Mouse (Mus musculus): ENCODE measurements at regions not wholly inside any gene's neighbourhood (a gene's known extent, or its start where the extent isn't known, plus 50 kb on each side); places are given as distances from the start of the nearest gene placed in this dataset.

DNA sequence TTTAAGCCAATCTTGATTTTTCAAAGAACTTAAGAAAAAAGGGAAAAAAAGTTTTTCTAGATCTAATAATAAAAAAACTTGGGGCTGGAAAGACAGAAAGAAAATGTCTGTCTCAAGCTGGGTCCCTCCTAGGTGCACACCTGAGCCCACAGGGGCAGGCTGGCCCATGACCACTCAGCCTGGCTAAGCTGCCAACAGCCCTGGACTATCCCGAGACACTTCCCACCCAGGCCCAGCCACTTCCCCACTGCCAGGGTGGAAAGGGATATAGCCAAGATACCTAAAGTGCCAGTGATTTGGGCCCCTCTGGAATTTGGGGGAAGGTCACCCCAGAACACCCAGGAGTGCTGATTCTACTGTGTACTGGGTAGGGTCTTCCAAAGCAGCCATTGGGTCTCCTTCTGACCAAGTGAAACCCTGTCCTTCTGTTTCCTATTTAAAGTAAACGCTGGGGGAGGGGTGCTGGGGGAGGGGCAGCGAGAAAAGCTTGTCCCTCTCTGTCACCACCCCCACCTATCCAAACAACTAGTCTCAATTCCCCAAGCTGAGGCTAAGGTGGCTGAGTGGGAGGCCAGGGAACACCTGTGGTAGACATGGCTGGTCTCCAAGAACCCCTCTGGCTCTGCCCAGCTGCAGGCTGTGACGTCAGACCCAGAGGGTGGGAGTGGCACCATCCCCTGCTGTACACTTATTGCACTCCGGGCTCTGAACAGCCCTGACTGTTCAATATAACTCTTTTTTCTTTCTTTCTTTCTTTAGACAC is 62.6 kb downstream of the Mcfd2 start:
- DNase-seq = peak; percentile 38

DNA sequence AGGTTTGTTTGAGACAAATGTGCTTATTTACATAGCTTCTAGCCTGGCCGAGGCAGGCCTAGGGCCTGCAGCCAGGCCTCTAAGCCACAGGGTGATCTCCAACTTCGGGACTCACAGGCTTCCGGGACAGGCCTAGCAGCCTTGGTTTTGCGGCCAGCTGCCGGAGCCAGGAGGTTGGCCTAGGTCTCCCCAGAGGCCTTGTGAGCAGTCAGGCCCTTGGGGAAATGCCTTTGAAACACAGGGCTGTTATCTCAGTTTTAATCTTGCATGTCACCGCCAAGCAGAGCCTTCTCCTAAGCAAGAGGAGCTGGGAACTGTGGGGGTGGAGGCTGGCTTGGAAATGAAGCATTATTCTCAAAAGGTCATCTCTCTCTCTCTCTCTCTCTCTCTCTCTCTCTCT is 63.2 kb downstream of the Mcfd2 start:
- peak; percentile 52 for DNase-seq

DNA sequence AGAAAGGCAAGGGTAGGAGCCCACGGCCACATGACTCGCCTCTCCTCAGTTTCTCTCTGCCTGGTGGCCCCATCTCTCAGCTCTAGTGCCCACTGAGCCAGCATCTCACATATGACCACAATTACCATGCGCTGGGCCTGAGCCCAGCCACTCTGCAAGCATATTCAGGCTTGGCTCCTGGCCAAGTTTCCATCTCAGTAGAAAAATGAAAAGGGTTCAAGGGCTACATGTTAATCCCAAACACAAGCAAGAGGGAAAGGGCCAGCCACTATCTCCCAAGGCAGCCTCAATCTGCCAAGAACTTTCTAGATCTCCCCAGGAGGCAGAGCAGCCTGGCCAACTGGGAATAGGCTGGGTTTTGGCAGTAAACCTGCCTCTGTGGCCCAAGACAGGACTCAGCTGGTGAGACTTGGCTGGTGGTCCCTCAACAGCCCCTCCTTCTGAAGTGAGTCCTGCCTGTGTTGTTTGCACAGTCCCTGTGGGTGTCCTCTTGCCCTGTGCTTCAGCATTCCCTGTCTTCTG is 65.0 kb downstream of the Mcfd2 start:
- peak; percentile 56 for DNase-seq

DNA sequence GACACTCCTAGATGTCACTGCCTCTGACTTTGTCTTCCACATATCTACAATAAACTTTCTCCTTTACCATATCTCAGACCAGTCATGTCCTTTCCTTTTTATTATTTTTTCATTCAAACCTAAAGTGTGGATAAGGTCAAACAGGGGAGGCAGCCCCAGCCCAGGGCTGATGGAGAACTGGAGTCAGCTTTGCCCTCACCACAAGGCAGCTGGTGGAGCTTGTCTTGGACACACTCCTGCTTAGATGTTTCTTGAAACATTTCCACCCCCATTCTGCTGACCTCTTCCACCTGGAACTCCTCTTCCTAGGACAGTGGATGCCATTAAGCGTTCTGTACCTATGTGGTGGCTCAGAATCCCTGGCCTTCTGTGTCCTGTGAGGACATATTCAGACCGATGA is 65.6 kb downstream of the Mcfd2 start:
- DNase-seq = no peak

DNA sequence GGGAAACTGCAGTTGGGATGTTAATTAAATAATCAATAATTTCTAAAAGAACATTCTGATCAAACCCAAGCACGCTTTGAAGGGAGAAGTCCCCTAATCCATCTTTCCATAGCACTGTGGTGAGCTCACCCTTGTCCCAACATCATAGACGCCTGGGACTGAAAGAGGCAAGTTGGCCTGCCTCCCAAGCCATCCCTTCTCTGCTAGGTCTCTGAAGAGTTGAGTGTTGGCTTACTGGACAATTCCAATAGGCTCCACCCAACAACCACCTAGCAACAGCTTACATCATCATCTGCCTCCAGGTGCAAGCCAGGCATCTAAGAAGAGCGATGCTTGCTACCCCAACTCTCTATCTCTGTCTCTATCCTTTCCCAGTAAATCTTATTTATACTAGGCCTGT is 66.6 kb downstream of the Mcfd2 start:
- DNase-seq = no peak

DNA sequence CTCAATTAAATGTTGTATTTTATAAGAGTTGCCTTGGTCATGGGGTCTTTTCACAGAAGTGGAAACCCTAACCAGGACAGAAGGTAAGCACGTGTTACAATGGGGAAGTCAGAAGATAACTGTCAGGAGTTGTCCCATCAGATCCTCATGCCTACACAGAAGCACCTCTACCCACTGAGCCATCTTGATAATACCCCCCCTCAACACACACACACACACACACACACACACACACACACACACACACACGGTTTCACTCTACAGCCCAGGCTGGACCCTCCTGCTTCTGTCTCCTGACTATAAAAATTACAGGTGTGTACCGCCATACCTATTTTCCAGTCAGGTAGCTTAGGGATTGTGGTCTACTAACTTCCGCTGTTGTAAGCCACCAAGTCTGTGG is 68.3 kb downstream of the Mcfd2 start:
- no peak for DNase-seq

DNA sequence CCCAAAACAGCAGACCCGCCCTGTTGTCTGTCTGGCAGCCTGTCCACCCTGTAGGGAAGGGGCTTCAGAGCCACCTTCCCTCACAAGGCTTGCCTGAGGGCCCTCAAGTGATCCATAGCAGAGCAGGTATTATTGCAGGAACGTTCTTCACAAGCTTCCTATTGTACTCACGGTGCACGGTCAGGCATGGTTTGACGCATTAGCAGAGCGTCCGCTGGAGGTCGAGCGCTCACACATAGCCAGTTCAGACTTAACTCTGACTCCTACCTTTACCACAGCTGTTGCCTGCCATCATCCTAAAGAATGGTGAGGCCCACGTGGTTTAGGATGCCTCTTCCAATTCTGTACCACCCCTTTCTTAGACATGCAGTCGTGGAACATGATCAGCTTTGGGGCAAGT is 71.1 kb downstream of the Mcfd2 start:
- DNase-seq = no peak

DNA sequence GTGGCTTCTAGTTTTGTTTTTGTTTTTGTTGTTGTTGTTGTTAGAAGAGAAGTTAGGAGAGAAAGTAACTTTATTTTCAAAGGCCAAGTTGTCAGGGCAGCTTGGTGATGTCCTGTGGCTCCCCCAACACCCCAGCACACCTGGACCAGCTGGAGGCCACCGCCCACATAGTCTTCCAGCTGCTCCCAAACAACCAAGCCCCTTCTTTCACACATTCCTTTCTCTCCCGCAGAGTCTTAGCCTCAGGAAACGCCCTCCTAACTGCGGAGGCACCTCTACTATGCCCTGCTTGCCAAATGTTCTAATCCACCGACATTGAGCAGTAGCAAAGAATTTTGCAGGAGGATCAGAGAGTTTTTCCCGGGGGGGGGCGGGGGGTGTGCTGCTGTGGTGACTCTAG is 72.3 kb downstream of the Mcfd2 start:
- no peak for DNase-seq

DNA sequence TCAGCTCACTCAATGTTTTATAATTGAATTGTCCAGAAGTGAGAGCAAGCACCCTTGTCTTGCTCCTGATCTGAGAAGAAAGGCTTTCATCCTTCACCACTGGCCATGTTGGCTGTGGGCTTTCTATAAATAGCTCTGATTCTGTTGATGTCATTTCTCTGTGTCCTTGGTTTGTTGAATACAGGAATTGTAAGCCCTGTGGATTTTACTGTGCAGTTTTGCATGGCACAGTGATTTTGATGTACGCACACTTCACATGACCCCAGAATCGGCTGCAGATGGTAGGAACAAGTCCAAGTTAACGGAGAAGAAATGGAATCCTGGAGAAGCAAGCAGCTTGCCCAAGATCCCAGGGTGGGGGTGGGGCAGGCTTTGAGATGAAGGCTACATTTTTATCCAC is 76.1 kb downstream of the Mcfd2 start:
- no peak for DNase-seq
